36 mouse cellular contexts compared by ENCODE assay signal in genomic region chr7:104842503-104842902, GRCm38 (mm10). TPM values are rescaled to one million over a fixed set of nuclear protein-coding genes. Genes with fewer than 3 reads are reported as not detected.
"Had no signal": no experiment of that assay in that cellular context is flagged by ENCODE, and none has a peak within 500 bp of the region (broad histone marks: within the 10 kb centered on the region; RNA-seq: fewer than 3 reads in every experiment).

TSS of gene Usp17lb (minus strand) at chr7:104842603.

- DNase-seq: left cerebral cortex, postnatal 4 days; liver; liver, embryonic 13.5 days; liver, postnatal 0 days; lung, adult 18-20 months; lung, adult 2 months; lung, embryonic 14.5 days; lung, postnatal 10 days; lung, postnatal 14 days; lung, postnatal 36 days; lung, postnatal 4 days; midbrain, embryonic 14.5 days had no signal

RNA-seq across cellular contexts. Expression of gene Usp17lb, which starts in this region (rescaled TPM):
- polyA plus RNA-seq: limb, embryonic 10.5 days; limb, embryonic 11.5 days; limb, embryonic 12.5 days; limb, embryonic 13.5 days; limb, embryonic 14.5 days; limb, embryonic 15.5 days; liver, adult 2 months; liver, embryonic 11.5 days; liver, embryonic 12.5 days; liver, embryonic 13.5 days; liver, embryonic 14.5 days; liver, embryonic 15.5 days; liver, embryonic 16.5 days; liver, postnatal 0 days; lung, adult 2 months; lung, embryonic 14.5 days; lung, embryonic 15.5 days; lung, embryonic 16.5 days; lung, postnatal 0 days; macrophage; midbrain, embryonic 10.5 days; midbrain, embryonic 11.5 days; midbrain, embryonic 12.5 days; midbrain, embryonic 13.5 days; midbrain, embryonic 14.5 days; midbrain, embryonic 15.5 days; midbrain, embryonic 16.5 days; midbrain, postnatal 0 days; neural tube, embryonic 11.5 days had no signal
